Mouse (Mus musculus): Measurements from ENCODE around the gene Nfrkb. TPM values are rescaled to one million over a fixed set of nuclear protein-coding genes. Genes with fewer than 3 reads are reported as not detected.

Nfrkb gene
- polyA plus RNA-seq, 1 experiment from 2014 or later: 30.6 TPM

DNA sequence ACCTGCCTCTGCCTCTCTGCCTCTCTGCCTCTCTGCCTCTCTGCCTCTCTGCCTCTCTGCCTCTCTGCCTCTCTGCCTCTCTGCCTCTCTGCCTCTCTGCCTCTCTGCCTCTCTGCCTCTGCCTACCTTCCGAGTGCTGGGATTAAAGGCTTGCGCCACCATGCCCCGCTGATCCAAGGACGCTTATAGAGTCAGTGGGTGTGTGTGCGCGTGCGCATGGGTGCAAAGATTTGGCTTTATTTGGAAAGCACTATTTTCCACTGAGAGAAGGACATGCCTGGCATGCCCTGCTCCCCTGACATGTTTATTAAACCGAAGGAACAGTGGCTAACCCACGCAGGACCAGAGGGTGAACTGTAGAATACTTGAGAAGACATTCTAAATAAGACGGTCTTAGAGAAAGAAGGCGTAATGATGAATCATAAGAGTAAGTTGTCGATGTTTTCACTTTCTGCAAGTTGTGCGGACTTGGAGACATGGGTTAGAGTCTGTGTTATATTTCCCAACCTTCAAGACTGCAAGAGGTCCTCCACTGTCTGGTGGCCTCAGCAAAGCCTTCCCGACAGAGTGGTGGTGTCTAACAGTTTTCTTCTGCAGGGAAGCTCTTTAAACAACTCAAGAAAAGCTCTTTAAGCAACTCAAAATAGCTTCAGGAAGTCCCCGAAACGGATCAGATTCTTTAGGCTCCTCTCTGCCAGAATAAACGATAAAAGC, 1.0 kb upstream of the Nfrkb start:
- Histone ChIP-seq H3K4me2 (replicated peaks) (no peak overlapping the region; the same call in 1 of the 2 replicates), H3K36me3 (peaks cover 7% of the 10 kb centered on the region), H3K4me3 (peak overlapping the region; percentile 90; the same call in 1 of the 2 replicates), H3K27ac (replicated peaks) (no peak overlapping the region), H3K27me3 (peaks cover 4% of the 10 kb centered on the region), H3K9me3 (no peaks in the 10 kb centered on the region), H3K9ac (replicated peaks) (no peak overlapping the region), H3K4me1 (peaks cover 17% of the 10 kb centered on the region)
- no peak for ATAC-seq (ENCODE audit: low FRiP score, low read depth)
- WGBS: 83% methylated on average over 17 of the region's 17 CpGs

DNA sequence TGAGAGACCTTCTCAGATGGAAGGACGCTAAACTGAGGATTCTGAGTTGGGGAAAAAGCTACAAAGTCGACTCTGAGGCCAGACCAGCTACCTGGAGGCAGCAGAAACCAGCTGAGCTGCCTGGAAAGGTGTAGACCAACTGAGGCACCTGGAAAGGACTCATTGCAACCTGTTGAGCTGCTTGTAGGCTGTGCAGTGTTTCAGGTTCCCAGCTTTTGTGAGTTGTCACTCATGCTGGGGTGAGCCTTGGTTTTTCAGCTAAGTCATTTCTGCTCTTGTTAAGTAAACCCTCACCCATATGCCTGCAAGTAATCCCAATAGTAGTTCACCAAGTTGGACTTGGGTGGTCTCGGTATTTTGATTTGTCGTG, 507 bp upstream of the Nfrkb start:
- H3K4me3 ChIP-seq: peak overlapping the region; percentile 90
- H3K27me3 ChIP-seq: peaks cover 4% of the 10 kb centered on the region
- no peak; the same call in 1 of the 2 replicates for ATAC-seq (ENCODE audit: low FRiP score, low read depth)
- H3K27ac ChIP-seq (replicated peaks): no peak overlapping the region
- H3K9ac ChIP-seq (replicated peaks): peak overlapping the region; percentile 91
- peaks cover 12% of the 10 kb centered on the region for H3K36me3 ChIP-seq
- no peaks in the 10 kb centered on the region for H3K9me3 ChIP-seq
- 42% methylated on average over 4 of the region's 4 CpGs for WGBS
- peaks cover 17% of the 10 kb centered on the region for H3K4me1 ChIP-seq
- H3K4me2 ChIP-seq (replicated peaks): peak overlapping the region; percentile 58

GRCm38 (mm10) chr9:31386368-31387180, 582 bp downstream of the Nfrkb start:
- peak overlapping the region; percentile 54; the same call in 1 of the 2 replicates for H3K27ac ChIP-seq (replicated peaks)
- peak; percentile 82 for ATAC-seq (ENCODE audit: low FRiP score, low read depth)
- peak overlapping the region; percentile 91 for H3K9ac ChIP-seq (replicated peaks)

DNA sequence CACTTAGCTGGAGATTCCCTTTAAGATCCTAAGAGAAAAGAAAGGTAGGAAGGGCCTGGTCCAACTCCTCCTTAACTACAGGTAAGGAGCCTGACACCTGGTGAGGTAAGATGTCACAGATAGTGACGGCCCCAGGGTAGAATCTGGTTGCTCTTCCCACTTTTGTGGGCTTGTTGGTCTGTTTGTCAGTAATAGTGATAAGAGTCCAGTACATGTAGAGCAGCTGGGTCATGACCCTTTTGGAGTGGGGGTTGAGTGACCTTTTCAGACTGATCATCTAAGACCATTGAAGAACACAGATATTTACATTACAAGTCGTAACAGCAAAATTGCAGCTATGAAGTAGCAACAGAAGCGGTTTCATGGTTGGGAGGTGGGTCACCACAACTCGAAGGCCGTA, 1.2 kb downstream of the Nfrkb start:
- Histone ChIP-seq H3K4me3 (peak overlapping the region; percentile 90), H3K9me3 (no peaks in the 10 kb centered on the region), H3K4me1 (peaks cover 17% of the 10 kb centered on the region), H3K4me2 (replicated peaks) (peak overlapping the region; percentile 58), H3K36me3 (peaks cover 30% of the 10 kb centered on the region), H3K27me3 (peaks cover 4% of the 10 kb centered on the region), H3K27ac (replicated peaks) (no peak overlapping the region), H3K9ac (replicated peaks) (no peak overlapping the region; the same call in 1 of the 2 replicates)
- ATAC-seq (ENCODE audit: low FRiP score, low read depth): no peak
- WGBS: 92% methylated on average over 5 of the region's 5 CpGs

More at GRCm38 (mm10) chr9:31386368-31387180, 582 bp downstream of the Nfrkb start:
- Histone ChIP-seq H3K4me3 (peak overlapping the region; percentile 90), H3K27me3 (peaks cover 4% of the 10 kb centered on the region), H3K4me1 (peaks cover 17% of the 10 kb centered on the region), H3K4me2 (replicated peaks) (peak overlapping the region; percentile 58), H3K9me3 (no peaks in the 10 kb centered on the region), H3K36me3 (peaks cover 23% of the 10 kb centered on the region)
- 12% methylated on average over 43 of the region's 44 CpGs for WGBS

DNA sequence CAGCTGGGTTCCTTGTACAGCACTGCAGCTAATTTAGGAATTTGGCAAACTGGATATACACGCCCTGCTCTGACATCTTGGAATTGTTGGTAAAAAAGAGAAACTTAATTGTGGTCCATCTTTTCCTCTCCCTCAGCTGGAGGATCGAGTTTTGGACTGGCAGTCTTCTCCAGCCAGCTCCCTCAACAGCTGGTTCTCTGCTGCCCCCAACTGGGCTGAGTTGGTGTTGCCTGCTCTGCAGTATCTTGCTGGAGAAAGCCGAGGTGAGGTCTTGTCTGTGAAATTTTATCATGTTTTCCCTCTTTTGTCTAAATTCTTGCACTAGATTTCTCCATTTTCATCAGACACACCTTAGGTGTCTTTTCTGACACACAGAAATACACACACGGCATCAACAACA, 14.4 kb downstream of the Nfrkb start:
- Histone ChIP-seq H3K27me3 (no peaks in the 10 kb centered on the region), H3K36me3 (peaks cover 99% of the 10 kb centered on the region), H3K4me2 (replicated peaks) (no peak overlapping the region), H3K9ac (replicated peaks) (no peak overlapping the region), H3K9me3 (no peaks in the 10 kb centered on the region), H3K27ac (replicated peaks) (no peak overlapping the region), H3K4me1 (no peaks in the 10 kb centered on the region), H3K4me3 (no peak overlapping the region)
- 58% methylated on average over 4 of the region's 4 CpGs for WGBS
- no peak for ATAC-seq (ENCODE audit: low FRiP score, low read depth)

- Histone ChIP-seq H3K9ac (replicated peaks) (no peak overlapping the region), H3K9me3 (no peaks in the 10 kb centered on the region), H3K4me3 (no peak overlapping the region), H3K4me1 (no peaks in the 10 kb centered on the region), H3K36me3 (peaks cover 91% of the 10 kb centered on the region), H3K27ac (replicated peaks) (no peak overlapping the region), H3K4me2 (replicated peaks) (no peak overlapping the region), H3K27me3 (no peaks in the 10 kb centered on the region)
- ATAC-seq (ENCODE audit: low FRiP score, low read depth): no peak
- WGBS: 94% methylated on average over 2 of the region's 2 CpGs
Measured at GRCm38 (mm10) chr9:31404311-31404710, 18.3 kb downstream of the Nfrkb start.

DNA sequence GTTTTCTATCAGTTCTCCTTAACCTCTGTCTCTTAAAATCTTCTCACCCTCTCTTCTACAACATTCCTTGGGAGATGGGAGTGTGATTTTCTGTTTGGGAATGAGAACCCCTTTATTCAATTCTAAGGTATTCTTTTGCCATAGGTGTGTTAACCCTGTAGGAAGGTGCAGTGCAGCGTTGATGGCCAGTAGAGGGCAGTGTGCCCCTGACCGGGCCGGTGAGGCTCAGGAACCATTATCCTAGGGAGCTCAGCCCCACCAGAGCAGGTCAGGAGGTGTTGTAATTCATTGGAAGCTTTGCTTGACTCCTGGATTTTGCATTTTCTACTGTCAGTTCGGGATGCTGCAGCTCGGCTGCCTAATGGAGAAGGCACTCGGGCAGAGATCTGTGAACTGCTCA, 19.2 kb downstream of the Nfrkb start:
- H3K9me3 ChIP-seq: no peaks in the 10 kb centered on the region
- no peak overlapping the region for H3K9ac ChIP-seq (replicated peaks)
- no peaks in the 10 kb centered on the region for H3K4me1 ChIP-seq
- no peak overlapping the region for H3K27ac ChIP-seq (replicated peaks)
- H3K27me3 ChIP-seq: no peaks in the 10 kb centered on the region
- peaks cover 91% of the 10 kb centered on the region for H3K36me3 ChIP-seq
- H3K4me3 ChIP-seq: no peak overlapping the region
- H3K4me2 ChIP-seq (replicated peaks): no peak overlapping the region
- WGBS: 63% methylated on average over 6 of the region's 6 CpGs
- no peak for ATAC-seq (ENCODE audit: low FRiP score, low read depth)

DNA sequence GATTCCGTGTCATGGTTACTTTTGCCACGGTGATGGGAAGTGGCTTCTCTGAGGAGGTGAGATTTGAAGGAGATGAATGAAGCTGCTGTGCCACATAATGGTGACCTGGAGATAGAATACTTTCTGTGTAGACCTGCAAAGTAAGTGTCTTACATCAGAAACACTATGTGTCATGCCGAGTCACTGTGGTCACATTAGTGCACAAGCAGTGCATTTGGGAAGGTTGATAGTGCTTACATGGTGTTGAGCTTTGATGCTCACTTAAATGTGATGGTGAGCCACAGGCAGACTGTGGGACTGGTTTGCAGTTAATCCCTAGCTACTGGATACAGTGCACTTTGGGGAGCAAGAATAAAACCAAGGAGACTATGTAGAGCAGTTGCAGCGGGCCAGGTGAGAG, 26.2 kb downstream of the Nfrkb start:
- Histone ChIP-seq H3K4me3 (no peak overlapping the region), H3K4me2 (replicated peaks) (no peak overlapping the region), H3K27ac (replicated peaks) (no peak overlapping the region), H3K27me3 (no peaks in the 10 kb centered on the region), H3K9me3 (no peaks in the 10 kb centered on the region), H3K9ac (replicated peaks) (no peak overlapping the region), H3K4me1 (no peaks in the 10 kb centered on the region), H3K36me3 (peaks cover 89% of the 10 kb centered on the region)
- WGBS: 94% methylated on average over 4 of the region's 4 CpGs
- no peak for ATAC-seq (ENCODE audit: low FRiP score, low read depth)

DNA sequence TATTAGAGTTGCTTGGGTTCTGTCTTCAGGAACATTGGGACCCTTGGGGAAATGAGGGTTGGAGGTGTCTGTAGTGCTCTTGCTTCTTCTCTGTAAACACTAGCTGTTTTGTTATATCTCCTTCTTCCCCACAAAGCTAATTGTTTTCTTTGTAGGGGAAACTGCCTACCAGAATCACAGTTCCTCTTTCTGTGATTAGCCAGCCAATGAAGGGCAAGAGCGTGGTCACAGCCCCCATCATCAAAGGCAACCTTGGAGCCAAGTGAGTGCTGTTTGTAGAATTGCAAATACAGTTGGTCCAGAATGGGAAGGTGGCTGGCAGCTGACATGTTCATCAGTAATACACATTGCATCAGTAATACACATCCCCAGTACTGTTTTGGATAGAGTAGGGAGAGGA, 32.8 kb downstream of the Nfrkb start:
- H3K36me3 ChIP-seq: peaks cover 85% of the 10 kb centered on the region
- ATAC-seq (ENCODE audit: low FRiP score, low read depth): no peak
- WGBS: 83% methylated on average over 1 of the region's 1 CpGs

DNA sequence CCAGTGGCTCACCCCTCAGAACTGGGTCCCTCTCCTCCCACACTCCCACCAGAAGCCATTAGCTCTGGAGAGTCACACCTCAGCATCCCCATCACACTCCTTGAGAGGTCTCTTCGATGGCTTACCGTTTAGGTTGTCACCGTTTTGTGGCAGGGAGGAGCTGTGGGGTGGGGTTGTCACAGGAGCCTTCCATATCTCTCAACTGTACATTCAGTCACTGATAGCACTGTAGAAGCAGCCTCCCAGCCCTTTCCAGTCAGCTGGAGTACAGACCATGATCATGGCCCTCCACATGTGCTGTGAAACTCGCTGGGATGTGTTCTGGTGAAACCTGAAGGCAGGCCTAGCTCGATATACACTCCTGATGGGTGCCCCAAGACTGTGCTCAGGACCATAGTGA, 36.2 kb downstream of the Nfrkb start:
- Histone ChIP-seq H3K4me3 (no peak overlapping the region), H3K9ac (replicated peaks) (no peak overlapping the region), H3K27ac (replicated peaks) (no peak overlapping the region), H3K27me3 (no peaks in the 10 kb centered on the region), H3K4me1 (no peaks in the 10 kb centered on the region), H3K4me2 (replicated peaks) (no peak overlapping the region), H3K9me3 (no peaks in the 10 kb centered on the region), H3K36me3 (peaks cover 56% of the 10 kb centered on the region)
- no peak for ATAC-seq (ENCODE audit: low FRiP score, low read depth)
- WGBS: 93% methylated on average over 5 of the region's 5 CpGs

More for the DNA sequence above, 32.8 kb downstream of the Nfrkb start:
- H3K4me2 ChIP-seq (replicated peaks): no peak overlapping the region
- no peaks in the 10 kb centered on the region for H3K9me3 ChIP-seq
- H3K27ac ChIP-seq (replicated peaks): no peak overlapping the region
- no peak overlapping the region for H3K4me3 ChIP-seq
- no peaks in the 10 kb centered on the region for H3K4me1 ChIP-seq
- H3K9ac ChIP-seq (replicated peaks): no peak overlapping the region
- no peaks in the 10 kb centered on the region for H3K27me3 ChIP-seq

DNA sequence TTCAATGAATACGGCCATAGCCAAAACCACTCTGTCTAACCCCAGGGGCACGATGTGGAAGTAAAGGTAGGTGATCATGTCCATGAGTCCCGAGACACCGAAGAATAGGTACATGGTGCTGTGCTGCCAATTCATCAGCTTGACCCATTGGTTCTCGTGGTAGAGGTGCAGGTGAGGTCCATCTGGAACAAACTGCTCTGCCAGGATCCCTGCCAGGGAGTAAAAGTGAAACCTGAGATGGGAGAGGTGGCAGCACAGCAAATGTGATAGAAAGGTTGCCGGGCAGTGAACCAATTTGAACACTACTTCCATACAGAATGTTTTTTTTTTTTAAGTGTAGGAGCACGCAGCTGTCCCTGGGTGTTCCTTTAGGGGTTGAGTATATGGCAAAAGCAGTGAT, 43.0 kb downstream of the Nfrkb start:
- Histone ChIP-seq H3K4me3 (no peak overlapping the region), H3K27ac (replicated peaks) (no peak overlapping the region), H3K4me2 (replicated peaks) (no peak overlapping the region), H3K36me3 (peaks cover under 1% of the 10 kb centered on the region), H3K4me1 (no peaks in the 10 kb centered on the region), H3K9ac (replicated peaks) (no peak overlapping the region), H3K27me3 (no peaks in the 10 kb centered on the region), H3K9me3 (no peaks in the 10 kb centered on the region)
- WGBS: 92% methylated on average over 7 of the region's 7 CpGs
- no peak for ATAC-seq (ENCODE audit: low FRiP score, low read depth)

DNA sequence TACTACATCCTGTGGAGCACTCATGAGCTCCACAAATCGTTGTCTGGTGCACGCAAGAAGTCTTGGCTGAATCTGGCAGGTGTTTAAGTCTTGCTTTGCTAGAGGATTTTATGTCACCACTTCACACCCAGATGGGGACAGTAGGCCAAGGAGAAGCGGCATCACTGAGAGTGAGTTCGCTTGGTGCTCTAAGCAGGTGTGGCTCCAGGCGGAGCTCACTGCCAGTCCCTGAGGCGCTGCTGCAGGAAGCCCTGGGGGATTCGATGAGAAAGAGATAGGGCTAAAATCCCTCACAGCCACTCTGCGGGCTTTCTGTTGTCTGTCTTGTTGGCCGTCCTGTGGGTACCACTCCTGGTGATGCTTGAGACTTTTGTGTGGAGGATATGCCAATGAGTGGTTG, 44.0 kb downstream of the Nfrkb start:
- Histone ChIP-seq H3K27ac (replicated peaks) (no peak overlapping the region), H3K4me3 (no peak overlapping the region), H3K4me1 (no peaks in the 10 kb centered on the region), H3K9me3 (no peaks in the 10 kb centered on the region), H3K27me3 (no peaks in the 10 kb centered on the region), H3K9ac (replicated peaks) (no peak overlapping the region), H3K36me3 (no peaks in the 10 kb centered on the region), H3K4me2 (replicated peaks) (no peak overlapping the region)
- WGBS: 73% methylated on average over 9 of the region's 9 CpGs
- ATAC-seq (ENCODE audit: low FRiP score, low read depth): no peak

All from midbrain, embryonic 12.5 days (tissue).